Mouse (Mus musculus): ENCODE measurements around the gene Crip1. TPM values are rescaled to one million over a fixed set of nuclear protein-coding genes. Genes with fewer than 3 reads are reported as not detected.
"Not testable (repeated sequence)": the region's sequence is repeated elsewhere in the genome, so short reads cannot be mapped to it uniquely, and the experiment has no call there.

The Crip1 gene
- polyA plus RNA-seq, 1 experiment, result 201 TPM

DNA sequence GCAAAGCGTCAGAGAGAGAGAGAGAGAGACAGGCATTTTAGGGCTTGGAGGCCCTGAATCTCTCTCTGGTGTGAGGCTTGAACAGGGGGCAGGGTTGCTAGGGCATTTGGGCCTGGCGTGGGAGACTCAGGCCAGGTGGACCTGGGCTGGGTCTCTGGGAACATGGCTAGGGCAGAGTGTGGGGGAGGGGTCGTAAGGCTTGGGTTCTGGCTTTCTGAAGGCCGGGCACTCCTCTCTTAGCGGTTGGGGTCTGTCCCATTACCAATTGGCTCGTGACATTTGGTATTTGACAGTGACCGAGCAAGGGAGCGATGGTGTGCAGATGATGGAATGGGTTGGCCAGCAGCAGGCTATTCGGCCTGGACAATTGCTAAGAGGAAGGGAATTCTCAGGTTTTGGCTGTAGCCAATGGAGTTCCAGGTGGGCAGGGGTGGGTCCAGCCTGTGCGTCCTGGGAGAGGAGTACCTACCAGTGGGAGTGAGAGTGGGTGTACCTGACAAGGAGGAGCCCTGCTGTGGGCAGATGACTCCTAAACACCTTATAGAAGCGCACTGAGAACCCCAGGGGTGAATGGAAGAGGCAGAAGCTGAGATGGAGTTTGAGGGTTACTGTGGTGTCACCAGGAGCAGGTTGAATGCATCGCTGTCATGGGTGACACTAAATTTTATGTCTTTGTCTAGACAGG lies 40.4 kb downstream of the Crip1 start:
- TF ChIP-seq CTCF (IDR thresholded peaks at IDR 0.05; ENCODE audit: control insufficient read depth, insufficient read depth, low read length), result no peak
- TF ChIP-seq POLR2A (IDR thresholded peaks at IDR 0.05; ENCODE audit: borderline replicate concordance, control insufficient read depth, low read depth, low read length), result no peak
- WGBS, result 67% methylated on average over 12 of the region's 12 CpGs
- Histone ChIP-seq H3K4me3 (replicated peaks; ENCODE audit: control insufficient read depth, low read depth, low read length) (no peak overlapping the region), H3K4me1 (ENCODE audit: control insufficient read depth, insufficient read depth, low read length) (no peaks in the 10 kb centered on the region), H3K27ac (ENCODE audit: control insufficient read depth, insufficient read depth, low read depth, low read length, poor library complexity) (no peak overlapping the region)

DNA sequence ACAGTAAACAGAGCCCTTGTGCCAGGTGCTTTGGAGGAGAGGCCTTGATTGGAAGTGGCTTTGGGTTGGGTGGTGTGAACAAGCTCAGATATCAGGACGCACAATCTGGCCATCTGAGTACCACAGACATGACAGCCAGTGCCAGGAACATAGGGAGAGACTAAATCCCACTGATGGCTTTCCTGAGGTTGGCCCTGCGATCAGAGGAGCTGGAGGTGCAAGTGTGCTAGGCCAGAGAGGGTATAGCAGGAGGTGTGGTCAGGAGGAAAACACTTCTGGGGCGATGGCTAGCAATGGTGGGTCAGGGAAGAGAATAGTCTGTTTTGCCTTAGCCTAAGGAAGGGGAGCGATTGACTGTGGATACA lies 40.9 kb downstream of the Crip1 start:
- 49% methylated on average over 4 of the region's 4 CpGs for WGBS
- H3K27ac ChIP-seq (ENCODE audit: control insufficient read depth, insufficient read depth, low read depth, low read length, poor library complexity), result no peak overlapping the region
- H3K4me3 ChIP-seq (replicated peaks; ENCODE audit: control insufficient read depth, low read depth, low read length), result no peak overlapping the region
- no peaks in the 10 kb centered on the region for H3K4me1 ChIP-seq (ENCODE audit: control insufficient read depth, insufficient read depth, low read length)
- TF ChIP-seq POLR2A (IDR thresholded peaks at IDR 0.05; ENCODE audit: borderline replicate concordance, control insufficient read depth, low read depth, low read length) (no peak), CTCF (IDR thresholded peaks at IDR 0.05; ENCODE audit: control insufficient read depth, insufficient read depth, low read length) (no peak)

DNA sequence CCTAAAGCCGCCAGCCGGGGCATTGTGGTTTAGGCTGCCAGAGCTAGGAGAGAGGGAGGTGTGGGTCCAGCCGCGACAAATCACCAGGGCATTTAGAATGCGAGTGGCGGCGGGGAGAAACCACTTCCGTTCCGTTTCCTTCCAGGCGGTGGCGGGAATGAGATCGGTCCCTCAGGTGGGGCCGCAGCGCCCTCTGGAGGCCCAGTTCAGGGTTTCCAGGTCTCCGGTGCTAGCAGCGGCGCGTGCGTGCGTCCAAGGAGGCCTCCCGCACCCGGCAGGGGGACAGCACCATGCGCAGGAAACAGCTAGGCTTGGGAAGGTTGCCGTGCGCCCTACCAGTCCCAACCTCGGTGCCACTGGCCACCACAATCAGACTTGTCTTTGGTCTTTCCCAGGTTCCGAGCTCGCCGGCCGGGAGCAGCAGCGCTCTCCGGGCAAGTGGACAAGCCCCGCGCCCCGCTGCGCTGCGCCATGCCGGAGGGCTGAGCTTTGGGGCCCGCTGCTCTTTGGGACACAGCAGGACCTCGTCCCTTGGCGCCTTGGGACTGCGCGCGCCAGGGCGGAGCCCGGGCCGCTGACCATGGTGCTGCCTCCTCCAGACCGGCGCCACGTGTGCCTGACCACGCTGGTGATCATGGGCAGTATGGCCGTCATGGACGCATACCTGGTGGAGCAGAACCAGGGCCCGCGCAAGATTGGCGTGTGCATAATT lies 41.6 kb downstream of the Crip1 start:
- WGBS, result 26% methylated on average over 56 of the region's 56 CpGs
- no peaks in the 10 kb centered on the region for H3K4me1 ChIP-seq (ENCODE audit: control insufficient read depth, insufficient read depth, low read length)
- no peak overlapping the region for H3K4me3 ChIP-seq (replicated peaks; ENCODE audit: control insufficient read depth, low read depth, low read length)
- TF ChIP-seq CTCF (IDR thresholded peaks at IDR 0.05; ENCODE audit: control insufficient read depth, insufficient read depth, low read length) (peak; percentile 66), POLR2A (IDR thresholded peaks at IDR 0.05; ENCODE audit: borderline replicate concordance, control insufficient read depth, low read depth, low read length) (no peak)
- no peak overlapping the region for H3K27ac ChIP-seq (ENCODE audit: control insufficient read depth, insufficient read depth, low read depth, low read length, poor library complexity)

DNA sequence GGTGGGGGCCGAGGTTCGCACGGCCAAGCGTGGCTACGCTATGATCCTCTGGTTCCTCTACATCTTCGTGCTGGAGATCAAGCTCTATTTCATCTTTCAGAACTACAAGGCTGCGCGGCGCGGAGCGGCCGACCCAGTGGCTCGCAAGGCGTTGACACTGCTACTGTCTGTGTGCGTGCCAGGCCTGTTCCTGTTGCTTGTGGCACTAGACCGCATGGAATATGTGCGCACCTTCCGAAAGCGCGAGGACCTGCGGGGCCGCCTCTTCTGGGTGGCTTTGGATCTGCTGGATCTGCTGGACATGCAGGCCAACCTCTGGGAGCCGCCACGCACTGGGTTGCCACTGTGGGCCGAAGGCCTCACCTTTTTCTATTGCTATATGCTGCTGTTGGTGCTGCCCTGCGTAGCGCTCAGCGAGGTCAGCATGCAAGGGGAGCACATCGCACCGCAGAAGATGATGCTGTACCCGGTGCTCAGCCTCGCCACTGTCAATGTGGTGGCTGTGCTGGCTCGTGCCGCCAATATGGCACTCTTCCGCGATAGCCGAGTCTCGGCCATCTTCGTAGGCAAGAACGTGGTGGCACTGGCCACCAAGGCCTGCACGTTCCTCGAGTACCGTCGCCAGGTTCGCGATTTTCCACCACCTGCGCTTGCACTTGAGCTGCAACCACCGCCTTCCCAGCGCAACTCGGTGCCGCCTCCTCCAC lies 42.4 kb downstream of the Crip1 start:
- TF ChIP-seq POLR2A (IDR thresholded peaks at IDR 0.05; ENCODE audit: borderline replicate concordance, control insufficient read depth, low read depth, low read length) (no peak), CTCF (IDR thresholded peaks at IDR 0.05; ENCODE audit: control insufficient read depth, insufficient read depth, low read length) (no peak)
- no peak overlapping the region for H3K4me3 ChIP-seq (replicated peaks; ENCODE audit: control insufficient read depth, low read depth, low read length)
- 94% methylated on average over 51 of the region's 51 CpGs for WGBS
- H3K27ac ChIP-seq (ENCODE audit: control insufficient read depth, insufficient read depth, low read depth, low read length, poor library complexity), result no peak overlapping the region
- H3K4me1 ChIP-seq (ENCODE audit: control insufficient read depth, insufficient read depth, low read length), result no peaks in the 10 kb centered on the region

DNA sequence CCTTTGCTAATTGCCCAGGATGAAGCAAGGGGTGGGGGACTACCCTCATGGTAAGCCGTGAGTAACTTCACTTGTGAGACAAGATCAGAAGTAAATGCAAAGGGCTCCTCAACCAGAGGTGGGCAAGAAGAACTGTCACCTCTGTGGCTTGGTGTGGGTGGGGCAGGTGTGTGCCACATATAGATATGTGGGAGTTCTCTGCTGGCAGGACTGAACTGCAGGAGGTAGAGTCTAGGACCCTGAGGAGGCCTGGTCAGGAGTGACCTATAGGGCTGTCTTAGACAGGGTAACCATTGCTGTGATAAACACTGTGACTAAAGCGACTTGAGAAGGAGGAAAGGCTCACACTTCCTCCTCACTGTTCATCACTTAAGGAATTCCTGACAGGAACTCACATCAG lies 47.3 kb downstream of the Crip1 start:
- TF ChIP-seq CTCF (IDR thresholded peaks at IDR 0.05; ENCODE audit: control insufficient read depth, insufficient read depth, low read length) (no peak), POLR2A (IDR thresholded peaks at IDR 0.05; ENCODE audit: borderline replicate concordance, control insufficient read depth, low read depth, low read length) (no peak)
- 54% methylated on average over 2 of the region's 2 CpGs for WGBS
- H3K27ac ChIP-seq (ENCODE audit: control insufficient read depth, insufficient read depth, low read depth, low read length, poor library complexity), result no peak overlapping the region

DNA sequence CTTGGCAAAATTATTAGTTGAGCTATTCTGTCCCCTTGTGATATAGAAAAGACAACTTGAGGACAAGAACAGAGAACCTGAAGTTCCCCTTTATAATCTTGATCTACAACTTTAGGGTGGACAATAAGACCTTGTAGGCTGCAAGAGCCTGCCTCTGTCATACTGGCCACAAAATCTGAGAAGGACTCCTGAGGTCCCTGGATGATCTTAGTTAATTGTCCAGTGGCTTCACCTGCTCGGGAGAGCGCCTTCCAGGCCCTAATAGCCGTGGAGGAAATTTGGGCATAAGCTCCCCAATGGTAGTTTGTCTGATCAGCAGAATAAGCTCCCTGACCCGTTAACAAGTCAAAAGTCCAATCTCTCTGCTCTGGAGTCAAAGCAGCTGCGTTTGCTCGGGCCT lies 53.0 kb downstream of the Crip1 start:
- not testable (repeated sequence) for H3K4me1 ChIP-seq (ENCODE audit: control insufficient read depth, insufficient read depth, low read length); H3K4me3 ChIP-seq (replicated peaks; ENCODE audit: control insufficient read depth, low read depth, low read length); H3K27ac ChIP-seq (ENCODE audit: control insufficient read depth, insufficient read depth, low read depth, low read length, poor library complexity)
- 94% methylated on average over 3 of the region's 6 CpGs for WGBS

More for the DNA sequence above, 47.3 kb downstream of the Crip1 start:
- Histone ChIP-seq H3K4me3 (replicated peaks; ENCODE audit: control insufficient read depth, low read depth, low read length) (no peak overlapping the region), H3K4me1 (ENCODE audit: control insufficient read depth, insufficient read depth, low read length) (no peaks in the 10 kb centered on the region)

DNA sequence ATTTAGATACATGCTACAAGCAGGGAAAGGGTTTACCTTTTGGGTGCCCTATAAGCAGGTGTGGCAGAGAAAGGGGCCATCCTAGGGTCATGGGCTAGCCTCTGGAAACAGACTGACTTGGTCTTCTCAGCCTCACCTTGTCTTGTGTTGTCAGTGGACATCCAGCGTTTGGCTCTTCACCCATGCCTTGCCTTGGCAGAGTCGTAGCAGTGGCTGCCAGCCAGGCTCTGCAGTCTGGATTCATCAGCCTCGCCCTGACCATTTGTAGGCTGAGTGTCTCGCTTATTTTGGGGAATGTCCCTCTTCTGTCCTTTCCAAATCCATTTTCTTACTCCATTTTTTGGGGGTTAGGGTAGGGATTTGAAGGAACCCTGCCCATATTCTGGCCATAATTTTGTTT lies 55.2 kb downstream of the Crip1 start:
- H3K27ac ChIP-seq (ENCODE audit: control insufficient read depth, insufficient read depth, low read depth, low read length, poor library complexity), result no peak overlapping the region
- no peaks in the 10 kb centered on the region for H3K4me1 ChIP-seq (ENCODE audit: control insufficient read depth, insufficient read depth, low read length)
- no peak for TF ChIP-seq CTCF (IDR thresholded peaks at IDR 0.05; ENCODE audit: control insufficient read depth, insufficient read depth, low read length)
- TF ChIP-seq POLR2A (IDR thresholded peaks at IDR 0.05; ENCODE audit: borderline replicate concordance, control insufficient read depth, low read depth, low read length), result no peak
- WGBS, result 77% methylated on average over 4 of the region's 4 CpGs
- no peak overlapping the region for H3K4me3 ChIP-seq (replicated peaks; ENCODE audit: control insufficient read depth, low read depth, low read length)

DNA sequence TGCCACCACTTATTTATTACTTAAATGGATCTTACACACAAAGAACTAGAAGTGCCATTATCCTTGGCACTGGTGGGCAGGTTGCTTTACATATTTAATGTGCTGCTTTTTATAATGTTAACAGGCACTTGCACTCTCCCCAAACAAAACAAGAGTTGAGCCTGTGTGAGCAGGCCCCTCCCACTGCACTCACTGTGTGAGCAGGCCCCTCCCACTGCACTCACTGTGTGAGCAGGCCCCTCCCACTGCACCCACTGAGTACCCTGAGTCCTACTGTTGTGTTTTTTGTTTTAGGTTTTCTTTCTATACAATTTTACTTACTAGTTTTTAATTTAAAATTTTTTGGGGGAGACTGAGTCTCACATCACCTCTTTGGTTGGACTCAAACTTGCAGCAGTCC lies 55.9 kb downstream of the Crip1 start:
- Histone ChIP-seq H3K4me3 (replicated peaks; ENCODE audit: control insufficient read depth, low read depth, low read length) (no peak overlapping the region), H3K4me1 (ENCODE audit: control insufficient read depth, insufficient read depth, low read length) (no peaks in the 10 kb centered on the region), H3K27ac (ENCODE audit: control insufficient read depth, insufficient read depth, low read depth, low read length, poor library complexity) (no peak overlapping the region)
- TF ChIP-seq CTCF (IDR thresholded peaks at IDR 0.05; ENCODE audit: control insufficient read depth, insufficient read depth, low read length), result no peak
- no peak for TF ChIP-seq POLR2A (IDR thresholded peaks at IDR 0.05; ENCODE audit: borderline replicate concordance, control insufficient read depth, low read depth, low read length)

Other genes with a start within 250 kb of the Crip1 start
- 0.77 and 6.4 TPM in 2 replicates for gene Jag2, start 216.5 kb upstream of the Crip1 start, polyA plus RNA-seq (2011; ENCODE audit: insufficient read depth, insufficient read length, low replicate concordance, missing spikeins)
- 7.3 and 31.0 TPM in 2 replicates for gene Nudt14, start 204.2 kb upstream of the Crip1 start, polyA plus RNA-seq (2011; ENCODE audit: insufficient read depth, insufficient read length, low replicate concordance, missing spikeins)
- 3.3 and 6.3 TPM in 2 replicates for gene Btbd6, start 169.8 kb upstream of the Crip1 start, polyA plus RNA-seq (2011; ENCODE audit: insufficient read depth, insufficient read length, low replicate concordance, missing spikeins)
- gene Brf1, start 145.6 kb upstream of the Crip1 start, polyA plus RNA-seq (2011; ENCODE audit: insufficient read depth, insufficient read length, low replicate concordance, missing spikeins), result 54.8 and 94.0 TPM in 2 replicates
- gene Pacs2, start 131.8 kb upstream of the Crip1 start, polyA plus RNA-seq (2011; ENCODE audit: insufficient read depth, insufficient read length, low replicate concordance, missing spikeins), result 25.9 and 33.7 TPM in 2 replicates
- 1.3 and 3.0 TPM in 2 replicates for gene Tex22, start 71.8 kb upstream of the Crip1 start, polyA plus RNA-seq (2011; ENCODE audit: insufficient read depth, insufficient read length, low replicate concordance, missing spikeins)
- 17.9 and 20.9 TPM in 2 replicates for gene Mta1, start 48.0 kb upstream of the Crip1 start, polyA plus RNA-seq (2011; ENCODE audit: insufficient read depth, insufficient read length, low replicate concordance, missing spikeins)
- gene Crip2, start 6.1 kb upstream of the Crip1 start, polyA plus RNA-seq (2011; ENCODE audit: insufficient read depth, insufficient read length, low replicate concordance, missing spikeins), result 23.6 and 24.6 TPM in 2 replicates
- gene Tedc1, start 10.1 kb downstream of the Crip1 start, polyA plus RNA-seq (2011; ENCODE audit: insufficient read depth, insufficient read length, low replicate concordance, missing spikeins), result 7.0 and 16.0 TPM in 2 replicates
- gene Tmem121, start 39.6 kb downstream of the Crip1 start, polyA plus RNA-seq (2011; ENCODE audit: insufficient read depth, insufficient read length, low replicate concordance, missing spikeins), result not detected in 2 replicates